Mouse (Mus musculus): Measurements from ENCODE around the gene Armc7. TPM values are rescaled to one million over a fixed set of nuclear protein-coding genes. Genes with fewer than 3 reads are reported as not detected.
"Not testable (repeated sequence)": the region's sequence is repeated elsewhere in the genome, so short reads cannot be mapped to it uniquely, and the experiment has no call there.

Armc7 gene
- polyA plus RNA-seq, 1 experiment, result 31.0 TPM

- no peak for TF ChIP-seq POLR2A (IDR thresholded peaks at IDR 0.05; ENCODE audit: low read depth, low read length)
- TF ChIP-seq CTCF (IDR thresholded peaks at IDR 0.05; ENCODE audit: extremely low read depth, insufficient read depth, insufficient read length, insufficient replicate concordance), result no peak
- Histone ChIP-seq H3K4me3 (ENCODE audit: extremely low read depth, insufficient read depth, insufficient read length) (peak overlapping the region; percentile 87), H3K4me1 (ENCODE audit: control insufficient read depth, insufficient read depth, insufficient read length) (peaks cover 10% of the 10 kb centered on the region; the same call in 1 of the 2 replicates), H3K27ac (ENCODE audit: insufficient read depth, low read length) (peak overlapping the region; percentile 87), H3K36me3 (ENCODE audit: control insufficient read depth, insufficient read depth, low read length) (peaks cover 4% of the 10 kb centered on the region), H3K27me3 (ENCODE audit: control insufficient read depth, insufficient read depth, low read length) (no peaks in the 10 kb centered on the region)
- DNase-seq (ENCODE audit: low read depth in 1 of 2, low spot score in 2 of 2), result no peak
- under 1% methylated on average over 28 of the region's 28 CpGs for WGBS
Measured at GRCm38 (mm10) chr11:115475758-115476237, 331 bp downstream of the Armc7 start.

GRCm38 (mm10) chr11:115476630-115477029 lies 1.2 kb downstream of the Armc7 start:
- Histone ChIP-seq H3K4me3 (ENCODE audit: extremely low read depth, insufficient read depth, insufficient read length) (peak overlapping the region; percentile 87), H3K27ac (ENCODE audit: insufficient read depth, low read length) (peak overlapping the region; percentile 76)
- not testable (repeated sequence) for H3K27me3 ChIP-seq (ENCODE audit: control insufficient read depth, insufficient read depth, low read length); H3K4me1 ChIP-seq (ENCODE audit: control insufficient read depth, insufficient read depth, insufficient read length); DNase-seq (ENCODE audit: low read depth in 1 of 2, low spot score in 2 of 2); H3K36me3 ChIP-seq (ENCODE audit: control insufficient read depth, insufficient read depth, low read length)
- WGBS, result 71% methylated on average over 4 of the region's 4 CpGs

GRCm38 (mm10) chr11:115477388-115477787 lies 1.9 kb downstream of the Armc7 start:
- DNase-seq (ENCODE audit: low read depth in 1 of 2, low spot score in 2 of 2); H3K4me1 ChIP-seq (ENCODE audit: control insufficient read depth, insufficient read depth, insufficient read length); H3K27me3 ChIP-seq (ENCODE audit: control insufficient read depth, insufficient read depth, low read length); H3K36me3 ChIP-seq (ENCODE audit: control insufficient read depth, insufficient read depth, low read length): not testable (repeated sequence)
- WGBS, result 41% methylated on average over 7 of the region's 7 CpGs
- Histone ChIP-seq H3K4me3 (ENCODE audit: extremely low read depth, insufficient read depth, insufficient read length) (peak overlapping the region; percentile 87; the same call in 1 of the 2 replicates), H3K27ac (ENCODE audit: insufficient read depth, low read length) (peak overlapping the region; percentile 76)

- Histone ChIP-seq H3K4me3 (ENCODE audit: extremely low read depth, insufficient read depth, insufficient read length) (no peak overlapping the region), H3K27ac (ENCODE audit: insufficient read depth, low read length) (peak overlapping the region; percentile 35; the same call in 1 of the 2 replicates), H3K36me3 (ENCODE audit: control insufficient read depth, insufficient read depth, low read length) (peaks cover 4% of the 10 kb centered on the region), H3K27me3 (ENCODE audit: control insufficient read depth, insufficient read depth, low read length) (no peaks in the 10 kb centered on the region), H3K4me1 (ENCODE audit: control insufficient read depth, insufficient read depth, insufficient read length) (peaks cover 10% of the 10 kb centered on the region; the same call in 1 of the 2 replicates)
- WGBS, result 61% methylated on average over 9 of the region's 9 CpGs
- DNase-seq (ENCODE audit: low read depth in 1 of 2, low spot score in 2 of 2), result no peak
- TF ChIP-seq POLR2A (IDR thresholded peaks at IDR 0.05; ENCODE audit: low read depth, low read length) (no peak), CTCF (IDR thresholded peaks at IDR 0.05; ENCODE audit: extremely low read depth, insufficient read depth, insufficient read length, insufficient replicate concordance) (no peak)
Measured at GRCm38 (mm10) chr11:115478296-115478938, 3.0 kb downstream of the Armc7 start.

- no peak overlapping the region for H3K27ac ChIP-seq (ENCODE audit: insufficient read depth, low read length)
- peaks cover 6% of the 10 kb centered on the region; the same call in 1 of the 2 replicates for H3K4me1 ChIP-seq (ENCODE audit: control insufficient read depth, insufficient read depth, insufficient read length)
- no peak for TF ChIP-seq CTCF (IDR thresholded peaks at IDR 0.05; ENCODE audit: extremely low read depth, insufficient read depth, insufficient read length, insufficient replicate concordance)
- no peak for TF ChIP-seq POLR2A (IDR thresholded peaks at IDR 0.05; ENCODE audit: low read depth, low read length)
Measured at GRCm38 (mm10) chr11:115481553-115482259, 6.2 kb downstream of the Armc7 start.

GRCm38 (mm10) chr11:115483278-115483677 lies 7.8 kb downstream of the Armc7 start:
- peaks cover 5% of the 10 kb centered on the region for H3K36me3 ChIP-seq (ENCODE audit: control insufficient read depth, insufficient read depth, low read length)
- DNase-seq (ENCODE audit: low read depth in 1 of 2, low spot score in 2 of 2), result no peak
- WGBS, result 87% methylated on average over 11 of the region's 11 CpGs
- H3K27me3 ChIP-seq (ENCODE audit: control insufficient read depth, insufficient read depth, low read length), result no peaks in the 10 kb centered on the region
- TF ChIP-seq POLR2A (IDR thresholded peaks at IDR 0.05; ENCODE audit: low read depth, low read length) (no peak), CTCF (IDR thresholded peaks at IDR 0.05; ENCODE audit: extremely low read depth, insufficient read depth, insufficient read length, insufficient replicate concordance) (no peak)
- H3K4me3 ChIP-seq (ENCODE audit: extremely low read depth, insufficient read depth, insufficient read length), result no peak overlapping the region
- H3K4me1 ChIP-seq (ENCODE audit: control insufficient read depth, insufficient read depth, insufficient read length), result peaks cover 6% of the 10 kb centered on the region; the same call in 1 of the 2 replicates
- H3K27ac ChIP-seq (ENCODE audit: insufficient read depth, low read length), result no peak overlapping the region

More at GRCm38 (mm10) chr11:115481553-115482259, 6.2 kb downstream of the Armc7 start:
- 69% methylated on average over 6 of the region's 6 CpGs for WGBS
- DNase-seq (ENCODE audit: low read depth in 1 of 2, low spot score in 2 of 2), result no peak
- H3K36me3 ChIP-seq (ENCODE audit: control insufficient read depth, insufficient read depth, low read length), result peaks cover 5% of the 10 kb centered on the region
- H3K27me3 ChIP-seq (ENCODE audit: control insufficient read depth, insufficient read depth, low read length), result no peaks in the 10 kb centered on the region
- no peak overlapping the region for H3K4me3 ChIP-seq (ENCODE audit: extremely low read depth, insufficient read depth, insufficient read length)

- peaks cover 7% of the 10 kb centered on the region for H3K36me3 ChIP-seq (ENCODE audit: control insufficient read depth, insufficient read depth, low read length)
- no peak overlapping the region for H3K27ac ChIP-seq (ENCODE audit: insufficient read depth, low read length)
- DNase-seq (ENCODE audit: low read depth in 1 of 2, low spot score in 2 of 2), result peak in 1 of 2 experiments; percentile 64
- TF ChIP-seq CTCF (IDR thresholded peaks at IDR 0.05; ENCODE audit: extremely low read depth, insufficient read depth, insufficient read length, insufficient replicate concordance) (peak; percentile 79; the same call in 1 of the 2 replicates), POLR2A (IDR thresholded peaks at IDR 0.05; ENCODE audit: low read depth, low read length) (no peak)
- WGBS, result 26% methylated on average over 6 of the region's 6 CpGs
- no peaks in the 10 kb centered on the region for H3K27me3 ChIP-seq (ENCODE audit: control insufficient read depth, insufficient read depth, low read length)
- H3K4me1 ChIP-seq (ENCODE audit: control insufficient read depth, insufficient read depth, insufficient read length), result peaks cover 2% of the 10 kb centered on the region; the same call in 1 of the 2 replicates
- no peak overlapping the region for H3K4me3 ChIP-seq (ENCODE audit: extremely low read depth, insufficient read depth, insufficient read length)
Measured at GRCm38 (mm10) chr11:115483726-115484125, 8.3 kb downstream of the Armc7 start.

Data from spleen, adult 2 months (tissue).